Mouse (Mus musculus): Measurements from ENCODE around the gene Qdpr. TPM values are rescaled to one million over a fixed set of nuclear protein-coding genes. Genes with fewer than 3 reads are reported as not detected.

Qdpr gene
- polyA plus RNA-seq, 1 experiment, result 33.0 TPM

- 43% methylated on average over 8 of the region's 8 CpGs for WGBS
- DNase-seq (ENCODE audit: low read depth in 1 of 2, low spot score in 2 of 2), result peak in 1 of 2 experiments; percentile 17
Observed at GRCm38 (mm10) chr5:45424021-45424886, 25.8 kb downstream of the Qdpr start.

GRCm38 (mm10) chr5:45421881-45422844 is 27.9 kb downstream of the Qdpr start:
- no peak for DNase-seq (ENCODE audit: low read depth in 1 of 2, low spot score in 2 of 2)
- H3K4me1 ChIP-seq (ENCODE audit: control insufficient read depth, insufficient read depth, insufficient read length), result no peaks in the 10 kb centered on the region
- WGBS, result 79% methylated on average over 12 of the region's 12 CpGs
- H3K4me3 ChIP-seq (ENCODE audit: extremely low read depth, insufficient read depth, insufficient read length), result no peak overlapping the region
- H3K27ac ChIP-seq (ENCODE audit: insufficient read depth, low read length), result no peak overlapping the region
- H3K36me3 ChIP-seq (ENCODE audit: control insufficient read depth, insufficient read depth, low read length), result no peaks in the 10 kb centered on the region
- no peaks in the 10 kb centered on the region for H3K27me3 ChIP-seq (ENCODE audit: control insufficient read depth, insufficient read depth, low read length)
- TF ChIP-seq POLR2A (IDR thresholded peaks at IDR 0.05; ENCODE audit: low read depth, low read length) (no peak), CTCF (IDR thresholded peaks at IDR 0.05; ENCODE audit: extremely low read depth, insufficient read depth, insufficient read length, insufficient replicate concordance) (no peak)

More at GRCm38 (mm10) chr5:45424021-45424886, 25.8 kb downstream of the Qdpr start:
- Histone ChIP-seq H3K4me3 (ENCODE audit: extremely low read depth, insufficient read depth, insufficient read length) (no peak overlapping the region), H3K27me3 (ENCODE audit: control insufficient read depth, insufficient read depth, low read length) (no peaks in the 10 kb centered on the region), H3K4me1 (ENCODE audit: control insufficient read depth, insufficient read depth, insufficient read length) (no peaks in the 10 kb centered on the region), H3K36me3 (ENCODE audit: control insufficient read depth, insufficient read depth, low read length) (no peaks in the 10 kb centered on the region), H3K27ac (ENCODE audit: insufficient read depth, low read length) (no peak overlapping the region)
- TF ChIP-seq POLR2A (IDR thresholded peaks at IDR 0.05; ENCODE audit: low read depth, low read length), result no peak
- TF ChIP-seq CTCF (IDR thresholded peaks at IDR 0.05; ENCODE audit: extremely low read depth, insufficient read depth, insufficient read length, insufficient replicate concordance), result peak; percentile 60; the same call in 1 of the 2 replicates

- no peaks in the 10 kb centered on the region for H3K27me3 ChIP-seq (ENCODE audit: control insufficient read depth, insufficient read depth, low read length)
- TF ChIP-seq POLR2A (IDR thresholded peaks at IDR 0.05; ENCODE audit: low read depth, low read length) (no peak), CTCF (IDR thresholded peaks at IDR 0.05; ENCODE audit: extremely low read depth, insufficient read depth, insufficient read length, insufficient replicate concordance) (peak; percentile 29; the same call in 1 of the 2 replicates)
- H3K4me3 ChIP-seq (ENCODE audit: extremely low read depth, insufficient read depth, insufficient read length), result no peak overlapping the region
- WGBS, result 78% methylated on average over 10 of the region's 10 CpGs
- no peak for DNase-seq (ENCODE audit: low read depth in 1 of 2, low spot score in 2 of 2)
- H3K4me1 ChIP-seq (ENCODE audit: control insufficient read depth, insufficient read depth, insufficient read length), result no peaks in the 10 kb centered on the region
- no peaks in the 10 kb centered on the region for H3K36me3 ChIP-seq (ENCODE audit: control insufficient read depth, insufficient read depth, low read length)
- H3K27ac ChIP-seq (ENCODE audit: insufficient read depth, low read length), result no peak overlapping the region
Observed at GRCm38 (mm10) chr5:45419841-45420638, 30.0 kb downstream of the Qdpr start.

GRCm38 (mm10) chr5:45417859-45418443 is 32.1 kb downstream of the Qdpr start:
- 53% methylated on average over 3 of the region's 3 CpGs for WGBS
- H3K4me1 ChIP-seq (ENCODE audit: control insufficient read depth, insufficient read depth, insufficient read length), result no peaks in the 10 kb centered on the region
- TF ChIP-seq CTCF (IDR thresholded peaks at IDR 0.05; ENCODE audit: extremely low read depth, insufficient read depth, insufficient read length, insufficient replicate concordance), result no peak
- no peak for TF ChIP-seq POLR2A (IDR thresholded peaks at IDR 0.05; ENCODE audit: low read depth, low read length)
- no peaks in the 10 kb centered on the region for H3K27me3 ChIP-seq (ENCODE audit: control insufficient read depth, insufficient read depth, low read length)
- DNase-seq (ENCODE audit: low read depth in 1 of 2, low spot score in 2 of 2), result no peak
- H3K4me3 ChIP-seq (ENCODE audit: extremely low read depth, insufficient read depth, insufficient read length), result no peak overlapping the region
- H3K36me3 ChIP-seq (ENCODE audit: control insufficient read depth, insufficient read depth, low read length), result no peaks in the 10 kb centered on the region
- H3K27ac ChIP-seq (ENCODE audit: insufficient read depth, low read length), result no peak overlapping the region

GRCm38 (mm10) chr5:45416478-45416877 is 33.6 kb downstream of the Qdpr start:
- Histone ChIP-seq H3K27me3 (ENCODE audit: control insufficient read depth, insufficient read depth, low read length) (no peaks in the 10 kb centered on the region), H3K4me3 (ENCODE audit: extremely low read depth, insufficient read depth, insufficient read length) (no peak overlapping the region), H3K36me3 (ENCODE audit: control insufficient read depth, insufficient read depth, low read length) (no peaks in the 10 kb centered on the region), H3K4me1 (ENCODE audit: control insufficient read depth, insufficient read depth, insufficient read length) (no peaks in the 10 kb centered on the region), H3K27ac (ENCODE audit: insufficient read depth, low read length) (no peak overlapping the region)
- no peak for DNase-seq (ENCODE audit: low read depth in 1 of 2, low spot score in 2 of 2)
- 83% methylated on average over 3 of the region's 3 CpGs for WGBS
- TF ChIP-seq CTCF (IDR thresholded peaks at IDR 0.05; ENCODE audit: extremely low read depth, insufficient read depth, insufficient read length, insufficient replicate concordance), result no peak
- no peak for TF ChIP-seq POLR2A (IDR thresholded peaks at IDR 0.05; ENCODE audit: low read depth, low read length)

- TF ChIP-seq CTCF (IDR thresholded peaks at IDR 0.05; ENCODE audit: extremely low read depth, insufficient read depth, insufficient read length, insufficient replicate concordance), result no peak
- TF ChIP-seq POLR2A (IDR thresholded peaks at IDR 0.05; ENCODE audit: low read depth, low read length), result no peak
- Histone ChIP-seq H3K27me3 (ENCODE audit: control insufficient read depth, insufficient read depth, low read length) (no peaks in the 10 kb centered on the region), H3K4me1 (ENCODE audit: control insufficient read depth, insufficient read depth, insufficient read length) (no peaks in the 10 kb centered on the region), H3K36me3 (ENCODE audit: control insufficient read depth, insufficient read depth, low read length) (no peaks in the 10 kb centered on the region), H3K27ac (ENCODE audit: insufficient read depth, low read length) (no peak overlapping the region), H3K4me3 (ENCODE audit: extremely low read depth, insufficient read depth, insufficient read length) (no peak overlapping the region)
- WGBS, result 81% methylated on average over 2 of the region's 2 CpGs
- no peak for DNase-seq (ENCODE audit: low read depth in 1 of 2, low spot score in 2 of 2)
Observed at GRCm38 (mm10) chr5:45406129-45406528, 43.9 kb downstream of the Qdpr start.
